Mouse (Mus musculus): ENCODE results near the gene Yars2. TPM values are rescaled to one million over a fixed set of nuclear protein-coding genes. Genes with fewer than 3 reads are reported as not detected.
A peak's percentile ranks its signal among the peaks of the same experiment; 100 is the strongest.

The Yars2 gene
- 6.9 and 7.4 TPM in 2 replicates for polyA plus RNA-seq (2012; rRNA removed)

DNA sequence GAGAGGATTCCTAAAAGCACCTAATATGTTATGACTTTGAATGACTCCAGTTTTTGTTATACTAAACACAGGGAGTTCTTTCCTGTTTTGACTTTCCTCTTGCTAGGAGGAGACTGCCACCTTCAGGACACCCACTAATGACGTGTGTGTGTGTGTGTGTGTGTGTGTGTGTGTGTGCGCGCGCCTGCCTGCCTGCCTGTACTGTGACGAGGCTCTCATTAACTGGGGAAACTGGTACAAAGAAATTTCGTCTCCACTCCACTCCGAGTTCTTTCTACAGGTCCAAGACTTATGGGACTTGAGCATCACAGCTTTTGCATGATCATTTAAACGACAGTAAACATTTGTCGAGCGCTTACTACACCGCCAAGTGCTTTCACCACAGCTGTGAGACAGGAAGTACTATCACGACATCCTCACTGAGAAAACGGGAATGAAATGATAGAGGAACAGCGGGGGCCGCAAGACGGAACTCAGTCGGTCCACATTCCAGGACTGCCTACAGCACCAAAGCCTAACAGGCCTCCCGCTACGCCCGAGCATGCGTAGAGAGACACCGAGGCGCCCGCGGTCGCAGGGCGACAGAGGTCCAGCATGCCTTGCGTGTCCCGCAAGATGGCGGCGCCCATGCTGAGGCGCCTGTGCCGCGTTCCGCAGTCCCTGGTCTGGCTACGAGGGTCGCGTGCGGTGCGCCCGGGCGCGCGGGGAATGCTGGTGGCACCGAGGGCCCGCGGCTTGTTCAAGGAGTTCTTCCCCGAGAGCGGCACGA, at the start of gene Yars2:
TSS of gene Yars2 (plus strand) at position 597 of the 769 bp plus-strand sequence.
- TF ChIP-seq CTCF (IDR thresholded peaks at IDR 0.05; ENCODE audit: control insufficient read depth, insufficient read depth, insufficient replicate concordance, low read depth, low read length) = peak; percentile 39; the same call in 1 of the 2 replicates
- TF ChIP-seq POLR2A (IDR thresholded peaks at IDR 0.05; ENCODE audit: control insufficient read depth, low read depth, low read length) = peak; percentile 99
- Histone ChIP-seq H3K27me3 (ENCODE audit: control insufficient read depth, insufficient read depth, low read length) (no peaks in the 10 kb centered on the region), H3K4me3 (ENCODE audit: control insufficient read depth, low read depth, low read length) (peak within 1 kb of the TSS; percentile 94), H3K27ac (ENCODE audit: control insufficient read depth, insufficient read depth, low read depth, low read length) (peak within 1 kb of the TSS; percentile 96), H3K4me1 (ENCODE audit: control insufficient read depth, insufficient read depth, low read length) (peaks cover 5% of the 10 kb centered on the region; the same call in 1 of the 2 replicates), H3K36me3 (ENCODE audit: control insufficient read depth, insufficient read depth, low read length) (no peaks in the 10 kb centered on the region)

DNA sequence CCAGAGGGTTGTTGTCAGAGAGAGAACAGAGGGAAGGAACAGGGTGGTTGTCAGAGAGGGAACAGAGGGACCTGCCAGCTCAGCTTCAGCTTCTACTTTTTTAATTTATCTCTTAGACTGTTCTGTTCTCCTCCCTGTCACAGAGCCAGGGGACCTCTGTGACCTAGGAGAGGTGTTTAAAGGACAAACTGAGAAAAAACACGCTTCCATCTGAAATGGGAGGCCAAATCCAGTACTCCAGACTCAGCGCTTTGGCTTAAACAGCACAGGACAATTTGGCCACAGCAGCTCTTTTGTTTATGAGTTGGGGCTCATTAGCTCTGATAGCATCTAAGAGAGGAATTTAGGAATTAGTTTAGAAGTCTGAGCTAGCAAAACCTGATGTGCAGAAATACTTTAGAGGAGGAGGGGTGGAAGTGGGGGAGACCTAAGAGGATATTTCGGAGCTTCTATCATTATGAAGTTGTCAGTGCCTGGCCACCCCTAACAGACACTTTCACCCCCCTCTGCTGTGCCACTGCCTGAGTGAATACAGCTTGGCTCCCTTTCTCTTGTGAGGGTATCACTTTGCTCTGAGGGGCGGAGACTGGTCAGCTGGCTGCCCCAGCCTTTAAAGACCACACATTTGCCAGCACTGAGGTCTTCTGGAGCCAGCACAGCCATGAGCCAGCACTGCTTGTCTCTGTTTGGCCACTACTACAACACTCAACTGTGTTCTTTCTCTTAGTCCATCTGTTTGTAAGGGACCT, 49.3 kb upstream of the Yars2 start:
- Histone ChIP-seq H3K4me3 (ENCODE audit: control insufficient read depth, low read depth, low read length) (no peak overlapping the region), H3K27me3 (ENCODE audit: control insufficient read depth, insufficient read depth, low read length) (no peaks in the 10 kb centered on the region), H3K27ac (ENCODE audit: control insufficient read depth, insufficient read depth, low read depth, low read length) (peak overlapping the region; percentile 75), H3K4me1 (ENCODE audit: control insufficient read depth, insufficient read depth, low read length) (peaks cover 2% of the 10 kb centered on the region; the same call in 1 of the 2 replicates), H3K36me3 (ENCODE audit: control insufficient read depth, insufficient read depth, low read length) (no peaks in the 10 kb centered on the region)
- TF ChIP-seq CTCF (IDR thresholded peaks at IDR 0.05; ENCODE audit: control insufficient read depth, insufficient read depth, insufficient replicate concordance, low read depth, low read length) (no peak), POLR2A (IDR thresholded peaks at IDR 0.05; ENCODE audit: control insufficient read depth, low read depth, low read length) (no peak)

GRCm38 (mm10) chr16:16255217-16255616, 47.5 kb upstream of the Yars2 start:
- no peak for TF ChIP-seq CTCF (IDR thresholded peaks at IDR 0.05; ENCODE audit: control insufficient read depth, insufficient read depth, insufficient replicate concordance, low read depth, low read length)
- no peak for TF ChIP-seq POLR2A (IDR thresholded peaks at IDR 0.05; ENCODE audit: control insufficient read depth, low read depth, low read length)
- H3K27me3 ChIP-seq (ENCODE audit: control insufficient read depth, insufficient read depth, low read length) = no peaks in the 10 kb centered on the region
- H3K4me3 ChIP-seq (ENCODE audit: control insufficient read depth, low read depth, low read length) = no peak overlapping the region
- no peak overlapping the region for H3K27ac ChIP-seq (ENCODE audit: control insufficient read depth, insufficient read depth, low read depth, low read length)
- H3K36me3 ChIP-seq (ENCODE audit: control insufficient read depth, insufficient read depth, low read length) = no peaks in the 10 kb centered on the region
- peaks cover 2% of the 10 kb centered on the region; the same call in 1 of the 2 replicates for H3K4me1 ChIP-seq (ENCODE audit: control insufficient read depth, insufficient read depth, low read length)

- Histone ChIP-seq H3K36me3 (ENCODE audit: control insufficient read depth, insufficient read depth, low read length) (no peaks in the 10 kb centered on the region), H3K4me1 (ENCODE audit: control insufficient read depth, insufficient read depth, low read length) (peaks cover 2% of the 10 kb centered on the region; the same call in 1 of the 2 replicates), H3K27me3 (ENCODE audit: control insufficient read depth, insufficient read depth, low read length) (no peaks in the 10 kb centered on the region), H3K4me3 (ENCODE audit: control insufficient read depth, low read depth, low read length) (no peak overlapping the region), H3K27ac (ENCODE audit: control insufficient read depth, insufficient read depth, low read depth, low read length) (no peak overlapping the region)
- no peak for TF ChIP-seq POLR2A (IDR thresholded peaks at IDR 0.05; ENCODE audit: control insufficient read depth, low read depth, low read length)
- TF ChIP-seq CTCF (IDR thresholded peaks at IDR 0.05; ENCODE audit: control insufficient read depth, insufficient read depth, insufficient replicate concordance, low read depth, low read length) = no peak
Observed at GRCm38 (mm10) chr16:16255874-16256273, 46.9 kb upstream of the Yars2 start.

GRCm38 (mm10) chr16:16256672-16257071, 46.1 kb upstream of the Yars2 start:
- H3K36me3 ChIP-seq (ENCODE audit: control insufficient read depth, insufficient read depth, low read length) = no peaks in the 10 kb centered on the region
- no peak overlapping the region for H3K27ac ChIP-seq (ENCODE audit: control insufficient read depth, insufficient read depth, low read depth, low read length)
- H3K27me3 ChIP-seq (ENCODE audit: control insufficient read depth, insufficient read depth, low read length) = no peaks in the 10 kb centered on the region
- TF ChIP-seq POLR2A (IDR thresholded peaks at IDR 0.05; ENCODE audit: control insufficient read depth, low read depth, low read length) (no peak), CTCF (IDR thresholded peaks at IDR 0.05; ENCODE audit: control insufficient read depth, insufficient read depth, insufficient replicate concordance, low read depth, low read length) (no peak)
- peaks cover 2% of the 10 kb centered on the region; the same call in 1 of the 2 replicates for H3K4me1 ChIP-seq (ENCODE audit: control insufficient read depth, insufficient read depth, low read length)
- H3K4me3 ChIP-seq (ENCODE audit: control insufficient read depth, low read depth, low read length) = no peak overlapping the region

DNA sequence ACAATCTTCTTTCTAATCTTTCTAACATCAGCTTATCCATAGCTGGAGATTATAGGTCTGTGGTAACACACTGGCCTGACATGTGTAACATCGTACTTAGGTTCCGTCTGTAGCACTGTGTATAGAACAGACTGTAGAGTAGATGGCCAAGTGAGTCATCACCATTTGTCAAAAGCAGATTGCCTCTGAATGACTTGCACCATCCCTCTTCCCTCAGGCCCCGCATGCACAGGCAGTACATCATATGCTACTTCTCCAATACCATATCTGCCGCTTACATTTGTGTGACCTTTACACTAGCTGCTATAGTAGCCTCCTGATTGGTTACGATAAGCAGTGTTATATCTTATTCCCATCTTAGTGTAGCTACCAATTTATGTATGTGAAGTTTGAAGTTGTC, 41.9 kb upstream of the Yars2 start:
- Histone ChIP-seq H3K27me3 (ENCODE audit: control insufficient read depth, insufficient read depth, low read length) (no peaks in the 10 kb centered on the region), H3K4me1 (ENCODE audit: control insufficient read depth, insufficient read depth, low read length) (no peaks in the 10 kb centered on the region), H3K36me3 (ENCODE audit: control insufficient read depth, insufficient read depth, low read length) (no peaks in the 10 kb centered on the region), H3K4me3 (ENCODE audit: control insufficient read depth, low read depth, low read length) (no peak overlapping the region), H3K27ac (ENCODE audit: control insufficient read depth, insufficient read depth, low read depth, low read length) (no peak overlapping the region)
- TF ChIP-seq CTCF (IDR thresholded peaks at IDR 0.05; ENCODE audit: control insufficient read depth, insufficient read depth, insufficient replicate concordance, low read depth, low read length) (no peak), POLR2A (IDR thresholded peaks at IDR 0.05; ENCODE audit: control insufficient read depth, low read depth, low read length) (no peak)

DNA sequence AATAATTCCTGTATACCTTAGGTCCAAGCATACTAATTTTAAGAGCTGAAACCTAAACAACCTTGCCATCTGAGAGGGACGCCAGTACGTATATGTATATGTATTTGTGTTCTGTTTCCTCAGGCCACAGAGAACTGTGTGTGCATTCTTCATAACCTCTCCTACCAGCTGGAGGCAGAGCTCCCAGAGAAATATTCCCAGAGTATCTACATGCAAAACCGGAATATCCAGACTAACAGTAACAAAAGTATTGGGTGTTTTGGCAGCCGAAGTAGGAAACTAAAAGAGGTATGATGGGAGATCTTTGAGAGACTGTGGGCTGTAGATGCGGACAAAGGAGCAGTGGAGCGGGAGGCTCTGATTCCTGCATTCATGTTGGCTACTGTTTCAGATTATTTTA, 41.3 kb upstream of the Yars2 start:
- Histone ChIP-seq H3K4me3 (ENCODE audit: control insufficient read depth, low read depth, low read length) (no peak overlapping the region), H3K27me3 (ENCODE audit: control insufficient read depth, insufficient read depth, low read length) (no peaks in the 10 kb centered on the region), H3K27ac (ENCODE audit: control insufficient read depth, insufficient read depth, low read depth, low read length) (no peak overlapping the region), H3K4me1 (ENCODE audit: control insufficient read depth, insufficient read depth, low read length) (no peaks in the 10 kb centered on the region), H3K36me3 (ENCODE audit: control insufficient read depth, insufficient read depth, low read length) (no peaks in the 10 kb centered on the region)
- TF ChIP-seq CTCF (IDR thresholded peaks at IDR 0.05; ENCODE audit: control insufficient read depth, insufficient read depth, insufficient replicate concordance, low read depth, low read length) (no peak), POLR2A (IDR thresholded peaks at IDR 0.05; ENCODE audit: control insufficient read depth, low read depth, low read length) (no peak)

Measured in testis, adult 2 months (tissue).